Mouse (Mus musculus): ENCODE results near the gene Map3k12. TPM values are rescaled to one million over a fixed set of nuclear protein-coding genes. Genes with fewer than 3 reads are reported as not detected.
A peak's percentile ranks its signal among the peaks of the same experiment; 100 is the strongest.

Map3k12 gene
- polyA plus RNA-seq, 1 experiment from 2014 or later, result 58.3 TPM

- H3K27ac ChIP-seq (replicated peaks), result peak within 1 kb of the TSS; percentile 100
- H3K36me3 ChIP-seq, result peaks cover 13% of the 10 kb centered on the region
- H3K4me3 ChIP-seq, result peak within 1 kb of the TSS; percentile 75
- under 1% methylated on average over 60 of the region's 60 CpGs for WGBS
- peaks cover 44% of the 10 kb centered on the region for H3K4me1 ChIP-seq (replicated peaks)
- H3K9me3 ChIP-seq, result no peaks in the 10 kb centered on the region
- peak within 1 kb of the TSS; percentile 92 for H3K9ac ChIP-seq
- H3K4me2 ChIP-seq, result peak within 1 kb of the TSS; percentile 85
- H3K27me3 ChIP-seq, result no peaks in the 10 kb centered on the region
- ATAC-seq (ENCODE audit: low FRiP score, low read depth), result peak; percentile 93
Observed at GRCm38 (mm10) chr15:102517976-102518858, 1.4 kb upstream of the Map3k12 start, which contains the start of gene Tarbp2. TSS of gene Tarbp2 (plus strand) at chr15:102518192.

DNA sequence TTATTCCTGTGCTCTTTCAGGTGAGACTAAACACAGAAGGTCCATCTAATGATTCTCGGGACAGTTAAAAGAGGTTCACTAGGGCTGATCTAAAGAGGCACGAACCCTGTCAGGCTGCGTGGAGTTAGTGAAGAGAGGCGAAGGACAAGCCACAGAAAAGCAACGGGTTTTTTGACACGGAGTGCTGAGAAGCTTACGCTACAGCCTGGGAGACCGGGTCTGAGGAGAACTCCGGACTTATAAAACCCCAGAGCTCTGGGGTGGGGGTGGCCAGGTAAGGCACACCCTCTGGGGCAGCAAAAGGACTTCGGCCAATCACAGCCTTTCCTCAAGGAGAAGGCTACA, 739 bp upstream of the Map3k12 start:
- Histone ChIP-seq H3K9ac (peak overlapping the region; percentile 84), H3K27ac (replicated peaks) (peak overlapping the region; percentile 100), H3K36me3 (peaks cover 13% of the 10 kb centered on the region), H3K9me3 (no peaks in the 10 kb centered on the region), H3K27me3 (no peaks in the 10 kb centered on the region), H3K4me1 (replicated peaks) (peaks cover 50% of the 10 kb centered on the region), H3K4me2 (peak overlapping the region; percentile 85), H3K4me3 (peak overlapping the region; percentile 75)
- WGBS, result under 1% methylated on average over 10 of the region's 10 CpGs
- no peak for ATAC-seq (ENCODE audit: low FRiP score, low read depth)

- H3K4me3 ChIP-seq, result peak overlapping the region; percentile 75
- peak overlapping the region; percentile 85 for H3K4me2 ChIP-seq
- 3% methylated on average over 11 of the region's 12 CpGs for WGBS
Observed at GRCm38 (mm10) chr15:102516293-102516692, 571 bp downstream of the Map3k12 start.

GRCm38 (mm10) chr15:102515791-102516190, 1.1 kb downstream of the Map3k12 start:
- H3K36me3 ChIP-seq, result no peaks in the 10 kb centered on the region
- 48% methylated on average over 4 of the region's 4 CpGs for WGBS
- H3K4me2 ChIP-seq, result peak overlapping the region; percentile 85
- peak overlapping the region; percentile 75 for H3K4me3 ChIP-seq
- peak overlapping the region; percentile 84 for H3K9ac ChIP-seq
- H3K9me3 ChIP-seq, result no peaks in the 10 kb centered on the region
- no peaks in the 10 kb centered on the region for H3K27me3 ChIP-seq
- H3K27ac ChIP-seq (replicated peaks), result peak overlapping the region; percentile 100
- H3K4me1 ChIP-seq (replicated peaks), result peaks cover 69% of the 10 kb centered on the region
- ATAC-seq (ENCODE audit: low FRiP score, low read depth), result no peak

More at GRCm38 (mm10) chr15:102516293-102516692, 571 bp downstream of the Map3k12 start:
- H3K27me3 ChIP-seq, result no peaks in the 10 kb centered on the region
- H3K4me1 ChIP-seq (replicated peaks), result peaks cover 64% of the 10 kb centered on the region
- H3K36me3 ChIP-seq, result peaks cover under 1% of the 10 kb centered on the region; the same call in 1 of the 2 replicates
- H3K9me3 ChIP-seq, result no peaks in the 10 kb centered on the region
- H3K9ac ChIP-seq, result peak overlapping the region; percentile 84
- peak overlapping the region; percentile 100 for H3K27ac ChIP-seq (replicated peaks)
- ATAC-seq (ENCODE audit: low FRiP score, low read depth), result no peak

- Histone ChIP-seq H3K4me1 (replicated peaks) (peaks cover 70% of the 10 kb centered on the region), H3K9ac (no peak overlapping the region), H3K4me3 (peak overlapping the region; percentile 75), H3K27ac (replicated peaks) (peak overlapping the region; percentile 100; the same call in 1 of the 2 replicates), H3K27me3 (no peaks in the 10 kb centered on the region), H3K4me2 (peak overlapping the region; percentile 85), H3K36me3 (no peaks in the 10 kb centered on the region), H3K9me3 (no peaks in the 10 kb centered on the region)
- 91% methylated on average over 2 of the region's 2 CpGs for WGBS
- ATAC-seq (ENCODE audit: low FRiP score, low read depth), result no peak
Observed at GRCm38 (mm10) chr15:102515261-102515660, 1.6 kb downstream of the Map3k12 start.

DNA sequence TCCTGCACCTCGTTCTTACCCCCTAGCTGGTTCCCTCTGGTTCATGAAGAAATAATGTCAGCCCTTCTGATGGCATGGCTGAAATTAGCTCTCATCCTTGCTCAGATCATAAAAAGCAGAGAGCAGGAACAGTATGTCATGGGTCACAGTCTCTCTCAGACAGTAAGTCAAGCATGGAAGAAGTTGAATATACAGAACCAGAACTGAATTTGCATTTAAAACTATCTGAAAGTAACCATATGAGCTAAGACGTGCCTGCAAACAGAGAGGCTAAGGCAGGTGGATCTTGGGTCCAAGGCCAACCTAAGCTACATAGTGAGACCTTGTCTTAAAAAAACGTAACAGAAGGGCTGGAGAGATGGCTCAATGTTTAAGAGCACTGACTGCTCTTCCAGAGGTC, 3.9 kb downstream of the Map3k12 start:
- no peaks in the 10 kb centered on the region for H3K27me3 ChIP-seq
- H3K4me3 ChIP-seq, result no peak overlapping the region
- H3K9me3 ChIP-seq, result no peaks in the 10 kb centered on the region
- ATAC-seq (ENCODE audit: low FRiP score, low read depth), result no peak
- WGBS, result 89% methylated on average over 3 of the region's 3 CpGs
- no peak overlapping the region for H3K9ac ChIP-seq
- no peak overlapping the region for H3K27ac ChIP-seq (replicated peaks)
- H3K4me2 ChIP-seq, result no peak overlapping the region
- H3K4me1 ChIP-seq (replicated peaks), result peaks cover 76% of the 10 kb centered on the region
- H3K36me3 ChIP-seq, result 0 out of 2 replicates have a peak, but pooled peaks cover 6% of the 10 kb centered on the region

DNA sequence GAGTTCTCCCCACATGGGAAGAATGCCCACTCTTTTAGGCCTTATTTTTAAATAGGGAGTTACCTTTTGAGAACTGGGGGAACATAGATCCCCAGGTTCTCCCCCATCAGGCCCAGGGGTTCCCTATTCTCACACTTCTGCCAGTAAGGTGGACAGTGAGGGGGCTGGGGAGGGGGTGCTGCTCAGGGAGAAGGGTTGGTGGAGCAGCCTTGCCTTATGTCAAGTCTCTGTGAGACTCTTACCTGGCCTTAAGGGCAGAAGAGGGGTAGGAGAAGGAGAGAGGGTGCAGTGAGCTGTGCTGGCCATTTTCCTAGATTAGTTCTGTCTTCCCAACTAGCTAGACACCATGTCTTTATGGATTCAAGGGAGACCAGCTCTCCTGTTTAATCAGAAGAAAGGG, 4.4 kb downstream of the Map3k12 start:
- no peak overlapping the region for H3K9ac ChIP-seq
- H3K4me2 ChIP-seq, result no peak overlapping the region
- H3K36me3 ChIP-seq, result 0 out of 2 replicates have a peak, but pooled peaks cover 6% of the 10 kb centered on the region
- no peaks in the 10 kb centered on the region for H3K27me3 ChIP-seq
- no peaks in the 10 kb centered on the region for H3K9me3 ChIP-seq
- H3K4me3 ChIP-seq, result no peak overlapping the region
- peaks cover 76% of the 10 kb centered on the region for H3K4me1 ChIP-seq (replicated peaks)
- H3K27ac ChIP-seq (replicated peaks), result peak overlapping the region; percentile 87
- no peak for ATAC-seq (ENCODE audit: low FRiP score, low read depth)

GRCm38 (mm10) chr15:102512010-102512409, 4.9 kb downstream of the Map3k12 start:
- 28% methylated on average over 5 of the region's 5 CpGs for WGBS
- Histone ChIP-seq H3K9ac (0 out of 2 replicates have a peak overlapping the region, but pooled peaks have one; percentile 5), H3K4me1 (replicated peaks) (peaks cover 76% of the 10 kb centered on the region)

GRCm38 (mm10) chr15:102511285-102511833, 5.5 kb downstream of the Map3k12 start:
- 0 out of 2 replicates have a peak, but pooled peaks cover 6% of the 10 kb centered on the region for H3K36me3 ChIP-seq
- H3K4me3 ChIP-seq, result no peak overlapping the region
- H3K27me3 ChIP-seq, result no peaks in the 10 kb centered on the region
- H3K9ac ChIP-seq, result peak overlapping the region; percentile 67; the same call in 1 of the 2 replicates
- peak overlapping the region; percentile 69 for H3K4me2 ChIP-seq
- peaks cover 76% of the 10 kb centered on the region for H3K4me1 ChIP-seq (replicated peaks)
- peak; percentile 20; the same call in 1 of the 2 replicates for ATAC-seq (ENCODE audit: low FRiP score, low read depth)
- 7% methylated on average over 6 of the region's 6 CpGs for WGBS
- H3K27ac ChIP-seq (replicated peaks), result peak overlapping the region; percentile 87
- no peaks in the 10 kb centered on the region for H3K9me3 ChIP-seq

More at GRCm38 (mm10) chr15:102512010-102512409, 4.9 kb downstream of the Map3k12 start:
- 0 out of 2 replicates have a peak, but pooled peaks cover 6% of the 10 kb centered on the region for H3K36me3 ChIP-seq
- H3K4me3 ChIP-seq, result no peak overlapping the region
- no peaks in the 10 kb centered on the region for H3K27me3 ChIP-seq
- H3K4me2 ChIP-seq, result peak overlapping the region; percentile 69; the same call in 1 of the 2 replicates
- no peaks in the 10 kb centered on the region for H3K9me3 ChIP-seq
- H3K27ac ChIP-seq (replicated peaks), result peak overlapping the region; percentile 87
- ATAC-seq (ENCODE audit: low FRiP score, low read depth), result no peak

DNA sequence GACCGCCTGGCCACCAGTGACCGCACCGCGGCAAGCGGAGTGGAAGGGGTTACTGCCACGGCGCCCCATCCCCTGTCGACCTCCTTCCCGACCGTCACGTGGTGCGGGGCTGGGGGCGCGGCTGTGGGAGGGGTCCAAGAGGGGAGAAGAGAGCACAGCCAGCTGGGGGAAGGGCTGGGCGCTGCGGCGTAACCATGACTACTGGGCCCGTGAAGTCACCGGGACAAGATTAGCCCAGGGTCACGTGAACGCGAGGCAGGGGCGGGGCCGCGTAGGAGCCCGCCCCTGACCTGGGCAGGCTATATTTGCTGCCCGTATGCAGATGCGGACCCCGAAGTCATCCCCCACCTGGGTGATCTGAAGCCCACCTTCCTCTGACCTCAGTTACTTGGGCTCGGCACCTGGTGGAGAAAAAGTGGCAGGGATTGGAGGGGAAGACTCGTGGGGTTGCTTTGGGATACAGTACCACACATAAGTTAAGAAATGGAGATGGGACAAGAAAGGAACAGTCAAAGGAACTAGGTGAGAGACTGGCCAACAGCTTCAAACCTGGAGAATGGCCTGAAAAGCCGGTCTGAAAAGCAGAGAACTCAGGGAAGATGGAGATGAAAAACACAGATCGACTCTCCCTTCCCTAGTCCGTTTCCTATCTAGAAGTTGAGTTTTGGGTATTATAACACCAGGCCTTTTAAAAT, 6.1 kb downstream of the Map3k12 start:
- 4% methylated on average over 34 of the region's 34 CpGs for WGBS

DNA sequence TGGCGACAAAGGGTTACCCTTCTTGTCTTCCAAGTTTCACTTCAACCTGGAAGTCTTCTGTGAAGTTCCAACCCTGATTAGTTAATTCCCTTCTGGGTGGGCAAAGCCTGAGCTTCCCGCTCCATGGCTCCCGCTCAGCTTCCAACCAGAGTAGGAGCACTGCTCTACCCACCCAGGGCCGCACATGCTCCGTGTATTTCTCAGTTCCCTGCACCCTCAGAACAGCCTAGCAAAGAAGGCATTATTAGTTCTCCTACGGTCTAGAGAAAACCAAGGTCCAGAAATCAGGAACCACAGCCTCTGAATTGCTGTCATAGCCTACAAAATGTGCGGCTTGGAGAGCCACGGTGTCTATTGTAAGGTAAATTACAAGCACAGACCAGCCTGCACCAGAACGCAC, 6.8 kb downstream of the Map3k12 start:
- Histone ChIP-seq H3K36me3 (peaks cover 13% of the 10 kb centered on the region), H3K9ac (peak overlapping the region; percentile 67), H3K27ac (replicated peaks) (peak overlapping the region; percentile 87), H3K4me3 (peak overlapping the region; percentile 53), H3K4me1 (replicated peaks) (peaks cover 65% of the 10 kb centered on the region), H3K27me3 (no peaks in the 10 kb centered on the region), H3K9me3 (no peaks in the 10 kb centered on the region), H3K4me2 (peak overlapping the region; percentile 69)
- WGBS, result 4% methylated on average over 9 of the region's 9 CpGs
- ATAC-seq (ENCODE audit: low FRiP score, low read depth), result peak; percentile 68

More for the DNA sequence above, 6.1 kb downstream of the Map3k12 start:
- H3K27ac ChIP-seq (replicated peaks), result peak overlapping the region; percentile 87
- H3K4me2 ChIP-seq, result peak overlapping the region; percentile 69
- peaks cover 71% of the 10 kb centered on the region for H3K4me1 ChIP-seq (replicated peaks)
- no peaks in the 10 kb centered on the region for H3K9me3 ChIP-seq
- H3K9ac ChIP-seq, result peak overlapping the region; percentile 67
- peak overlapping the region; percentile 53 for H3K4me3 ChIP-seq
- 0 out of 2 replicates have a peak, but pooled peaks cover 6% of the 10 kb centered on the region for H3K36me3 ChIP-seq
- no peaks in the 10 kb centered on the region for H3K27me3 ChIP-seq
- peak; percentile 94 for ATAC-seq (ENCODE audit: low FRiP score, low read depth)

Data from hindbrain, embryonic 15.5 days (tissue).